Mouse (Mus musculus): Measurements from ENCODE around the gene Dnah5. TPM values are rescaled to one million over a fixed set of nuclear protein-coding genes. Genes with fewer than 3 reads are reported as not detected.

Gene Dnah5
- polyA plus RNA-seq, 1 experiment from 2014 or later = not detected

GRCm38 (mm10) chr15:28466591-28467247 lies 263.2 kb downstream of the Dnah5 start:
- Histone ChIP-seq H3K4me3 (ENCODE audit: low read depth, low read length) (no peak overlapping the region), H3K9ac (replicated peaks) (no peak overlapping the region), H3K4me2 (ENCODE audit: low read depth, low read length) (no peak overlapping the region), H3K9me3 (ENCODE audit: low read length) (no peaks in the 10 kb centered on the region), H3K27me3 (ENCODE audit: insufficient read depth, low read length) (no peaks in the 10 kb centered on the region), H3K36me3 (replicated peaks; ENCODE audit: insufficient read depth, low read length) (no peaks in the 10 kb centered on the region), H3K4me1 (ENCODE audit: insufficient read depth) (no peaks in the 10 kb centered on the region), H3K27ac (ENCODE audit: low read depth) (no peak overlapping the region)
- 81% methylated on average over 3 of the region's 3 CpGs for WGBS (ENCODE audit: insufficient replicate concordance)
- TF ChIP-seq EP300 (IDR thresholded peaks at IDR 0.05; ENCODE audit: low read depth) (no peak), CTCF (IDR thresholded peaks at IDR 0.05; ENCODE audit: low read depth) (no peak)
- DNase-seq (no peak), ATAC-seq (no peak)

- TF ChIP-seq CTCF (IDR thresholded peaks at IDR 0.05; ENCODE audit: low read depth) = no peak
- TF ChIP-seq EP300 (IDR thresholded peaks at IDR 0.05; ENCODE audit: low read depth) = no peak
- no peaks in the 10 kb centered on the region for H3K9me3 ChIP-seq (ENCODE audit: low read length)
- no peaks in the 10 kb centered on the region for H3K27me3 ChIP-seq (ENCODE audit: insufficient read depth, low read length)
- no peak overlapping the region for H3K4me2 ChIP-seq (ENCODE audit: low read depth, low read length)
- no peak overlapping the region for H3K27ac ChIP-seq (ENCODE audit: low read depth)
- H3K4me1 ChIP-seq (ENCODE audit: insufficient read depth) = no peaks in the 10 kb centered on the region
- no peak for DNase-seq
- ATAC-seq = no peak
- H3K4me3 ChIP-seq (ENCODE audit: low read depth, low read length) = no peak overlapping the region
- H3K36me3 ChIP-seq (replicated peaks; ENCODE audit: insufficient read depth, low read length) = no peaks in the 10 kb centered on the region
- H3K9ac ChIP-seq (replicated peaks) = no peak overlapping the region
- 63% methylated on average over 6 of the region's 6 CpGs for WGBS (ENCODE audit: insufficient replicate concordance)
Observed at GRCm38 (mm10) chr15:28473749-28474390, 270.3 kb downstream of the Dnah5 start.

- WGBS (ENCODE audit: insufficient replicate concordance) = 51% methylated on average over 4 of the region's 4 CpGs
Observed at GRCm38 (mm10) chr15:28502820-28503219, 299.3 kb downstream of the Dnah5 start.

GRCm38 (mm10) chr15:28515176-28515575 lies 311.6 kb downstream of the Dnah5 start:
- ATAC-seq (no peak), DNase-seq (no peak)
- H3K9ac ChIP-seq (replicated peaks) = no peak overlapping the region
- WGBS (ENCODE audit: insufficient replicate concordance) = 64% methylated on average over 4 of the region's 4 CpGs
- H3K27me3 ChIP-seq (ENCODE audit: insufficient read depth, low read length) = no peaks in the 10 kb centered on the region
- H3K27ac ChIP-seq (ENCODE audit: low read depth) = no peak overlapping the region
- no peaks in the 10 kb centered on the region for H3K4me1 ChIP-seq (ENCODE audit: insufficient read depth)
- H3K36me3 ChIP-seq (replicated peaks; ENCODE audit: insufficient read depth, low read length) = no peaks in the 10 kb centered on the region
- H3K4me2 ChIP-seq (ENCODE audit: low read depth, low read length) = no peak overlapping the region
- no peak overlapping the region for H3K4me3 ChIP-seq (ENCODE audit: low read depth, low read length)
- TF ChIP-seq CTCF (IDR thresholded peaks at IDR 0.05; ENCODE audit: low read depth) (no peak), EP300 (IDR thresholded peaks at IDR 0.05; ENCODE audit: low read depth) (no peak)
- no peaks in the 10 kb centered on the region for H3K9me3 ChIP-seq (ENCODE audit: low read length)

More at GRCm38 (mm10) chr15:28502820-28503219, 299.3 kb downstream of the Dnah5 start:
- Histone ChIP-seq H3K36me3 (replicated peaks; ENCODE audit: insufficient read depth, low read length) (no peaks in the 10 kb centered on the region), H3K4me2 (ENCODE audit: low read depth, low read length) (no peak overlapping the region), H3K4me3 (ENCODE audit: low read depth, low read length) (no peak overlapping the region), H3K9me3 (ENCODE audit: low read length) (no peaks in the 10 kb centered on the region), H3K4me1 (ENCODE audit: insufficient read depth) (no peaks in the 10 kb centered on the region), H3K27me3 (ENCODE audit: insufficient read depth, low read length) (no peaks in the 10 kb centered on the region), H3K27ac (ENCODE audit: low read depth) (no peak overlapping the region), H3K9ac (replicated peaks) (no peak overlapping the region)
- no peak for TF ChIP-seq EP300 (IDR thresholded peaks at IDR 0.05; ENCODE audit: low read depth)
- TF ChIP-seq CTCF (IDR thresholded peaks at IDR 0.05; ENCODE audit: low read depth) = no peak
- DNase-seq (no peak), ATAC-seq (no peak)

Other genes starting within 250 kb of the Dnah5 start
- 5.1 and 5.5 TPM in 2 replicates for gene Trio, start 177.9 kb upstream of the Dnah5 start, polyA plus RNA-seq (2015; fragmentation: Nextera tagmentation; extraction: Ambion mirVana)